25 mouse cellular contexts compared by ENCODE assay signal in genomic region chr2:100306516-100306915, GRCm38 (mm10).
A peak's percentile ranks its signal among the peaks of the same experiment; 100 is the strongest.
DNase-seq lines count a peak whose midpoint lies in the region; ATAC-seq lines count a peak whose summit lies in the region.
"Had no signal": no experiment of that assay in that cellular context is flagged by ENCODE, and none has a peak within 500 bp of the region (broad histone marks: within the 10 kb centered on the region; RNA-seq: fewer than 3 reads in every experiment).

No protein-coding gene starts in this region.

- H3K36me3 ChIP-seq in kidney, embryonic 14.5 days (ENCODE audit: control insufficient read depth, insufficient read depth, low read length): no peaks in the 10 kb centered on the region
- H3K36me3 ChIP-seq: embryonic facial prominence, embryonic 12.5 days; forebrain, embryonic 10.5 days; forebrain, embryonic 15.5 days; heart, embryonic 13.5 days; limb, embryonic 15.5 days; liver, embryonic 13.5 days; midbrain, embryonic 13.5 days; neural tube, embryonic 13.5 days had no signal

- no peaks in the 10 kb centered on the region for H3K27me3 ChIP-seq in kidney, embryonic 14.5 days (ENCODE audit: control insufficient read depth, insufficient read depth, low read length)
- H3K27me3 ChIP-seq: embryonic facial prominence, embryonic 12.5 days; forebrain, embryonic 15.5 days; heart, embryonic 13.5 days; limb, embryonic 15.5 days; liver, embryonic 13.5 days; midbrain, embryonic 13.5 days; neural tube, embryonic 13.5 days had no signal

- ATAC-seq in kidney, embryonic 14.5 days (ENCODE audit: low FRiP score, low TSS enrichment): peak; percentile 35; the same call in 1 of the 2 replicates
- ATAC-seq: forebrain, embryonic 15.5 days; intestine, postnatal 0 days; lung, postnatal 0 days; midbrain, embryonic 13.5 days had no signal

- H3K9me3 ChIP-seq in kidney, embryonic 14.5 days (ENCODE audit: control insufficient read depth, low read length): no peaks in the 10 kb centered on the region
- H3K9me3 ChIP-seq: embryonic facial prominence, embryonic 12.5 days; forebrain, embryonic 10.5 days; forebrain, embryonic 15.5 days; heart, embryonic 13.5 days; limb, embryonic 15.5 days; liver, embryonic 13.5 days; midbrain, embryonic 13.5 days; neural tube, embryonic 13.5 days had no signal

- H3K4me2 ChIP-seq in kidney, embryonic 14.5 days (replicated peaks; ENCODE audit: low read depth, low read length): no peak overlapping the region
- H3K4me2 ChIP-seq: embryonic facial prominence, embryonic 12.5 days; forebrain, embryonic 15.5 days; heart, embryonic 13.5 days; hindbrain, embryonic 14.5 days; limb, embryonic 15.5 days; liver, embryonic 13.5 days; midbrain, embryonic 13.5 days; neural tube, embryonic 13.5 days had no signal

- H3K4me1 ChIP-seq in kidney, embryonic 14.5 days (ENCODE audit: control insufficient read depth, insufficient read depth, low read length): no peaks in the 10 kb centered on the region
- H3K4me1 ChIP-seq: embryonic facial prominence, embryonic 12.5 days; forebrain, embryonic 10.5 days; forebrain, embryonic 15.5 days; heart, embryonic 13.5 days; limb, embryonic 15.5 days; liver, embryonic 13.5 days; midbrain, embryonic 13.5 days; neural tube, embryonic 13.5 days had no signal

- no peak overlapping the region for H3K4me3 ChIP-seq in kidney, embryonic 14.5 days (ENCODE audit: low read length)
- H3K4me3 ChIP-seq: embryonic facial prominence, embryonic 12.5 days; forebrain, embryonic 10.5 days; forebrain, embryonic 15.5 days; heart, embryonic 13.5 days; limb, embryonic 15.5 days; liver, embryonic 13.5 days; midbrain, embryonic 13.5 days; neural tube, embryonic 13.5 days had no signal

- H3K27ac ChIP-seq in kidney, embryonic 14.5 days (ENCODE audit: low read depth, low read length): no peak overlapping the region
- H3K27ac ChIP-seq: embryonic facial prominence, embryonic 12.5 days; forebrain, embryonic 10.5 days; forebrain, embryonic 15.5 days; heart, embryonic 13.5 days; hindbrain, embryonic 14.5 days; limb, embryonic 15.5 days; liver, embryonic 13.5 days; midbrain, embryonic 13.5 days; neural tube, embryonic 13.5 days; stomach, postnatal 0 days had no signal

- 66% methylated on average over 7 of the region's 7 CpGs for WGBS in kidney, embryonic 14.5 days

- DNase-seq in cerebellum, postnatal 14 days: peak; percentile 46 to 60
- no peak for DNase-seq in cerebellum, adult 9-11 months
- no peak for DNase-seq in kidney, adult 18-20 months
- peak; percentile 10 to 18 for DNase-seq in kidney, postnatal 4 days
- no peak for DNase-seq in kidney, postnatal 36 days
- DNase-seq in thymus, postnatal 0 days (ENCODE audit: low spot score): no peak
- DNase-seq: heart, postnatal 10 days; liver, embryonic 13.5 days; lung, adult 18-20 months; lung, postnatal 4 days; right cerebral cortex, postnatal 4 days; thymus, adult 18-20 months; thymus, postnatal 36 days had no signal

- no peak overlapping the region for H3K9ac ChIP-seq in kidney, embryonic 14.5 days (ENCODE audit: low read depth, low read length)
- H3K9ac ChIP-seq: embryonic facial prominence, embryonic 12.5 days; forebrain, embryonic 15.5 days; heart, embryonic 13.5 days; hindbrain, embryonic 14.5 days; limb, embryonic 15.5 days; liver, embryonic 13.5 days; midbrain, embryonic 13.5 days; neural tube, embryonic 13.5 days had no signal

Comparison
In these comparisons a context has a peak if more than half of its experiments do, and no peak if none do; other contexts are left out.
1. DNase-seq: peak in cerebellum, postnatal 14 days (2 of 2) and kidney, postnatal 4 days (2 of 2); none in cerebellum, adult 9-11 months (single experiment), kidney, adult 18-20 months (single experiment), kidney, postnatal 36 days (0 of 2) and thymus, postnatal 0 days (single experiment).